Mouse (Mus musculus): ENCODE measurements at regions not wholly inside any gene's neighbourhood (a gene's known extent, or its start where the extent isn't known, plus 50 kb on each side); places are given as distances from the start of the nearest gene placed in this dataset.
"Not testable (repeated sequence)": the region's sequence is repeated elsewhere in the genome, so short reads cannot be mapped to it uniquely, and the experiment has no call there.

- no peaks in the 10 kb centered on the region for H3K27me3 ChIP-seq (replicated peaks)
- H3K4me2 ChIP-seq: no peak overlapping the region
- no peak overlapping the region for H3K9ac ChIP-seq
- 31% methylated on average over 4 of the region's 4 CpGs for WGBS
- no peak; the same call in 1 of the 2 replicates for ATAC-seq (ENCODE audit: extremely low read depth, insufficient number of reproducible peaks, low FRiP score, low TSS enrichment)
- no peaks in the 10 kb centered on the region for H3K9me3 ChIP-seq
- no peaks in the 10 kb centered on the region for H3K36me3 ChIP-seq
- H3K4me1 ChIP-seq: peaks cover 14% of the 10 kb centered on the region
- H3K4me3 ChIP-seq: no peak overlapping the region
- peak overlapping the region; percentile 53; the same call in 1 of the 2 replicates for H3K27ac ChIP-seq (replicated peaks)
These were observed 136.0 kb upstream of the Ttc29 start for GRCm38 (mm10) chr8:78077122-78077521.

DNA sequence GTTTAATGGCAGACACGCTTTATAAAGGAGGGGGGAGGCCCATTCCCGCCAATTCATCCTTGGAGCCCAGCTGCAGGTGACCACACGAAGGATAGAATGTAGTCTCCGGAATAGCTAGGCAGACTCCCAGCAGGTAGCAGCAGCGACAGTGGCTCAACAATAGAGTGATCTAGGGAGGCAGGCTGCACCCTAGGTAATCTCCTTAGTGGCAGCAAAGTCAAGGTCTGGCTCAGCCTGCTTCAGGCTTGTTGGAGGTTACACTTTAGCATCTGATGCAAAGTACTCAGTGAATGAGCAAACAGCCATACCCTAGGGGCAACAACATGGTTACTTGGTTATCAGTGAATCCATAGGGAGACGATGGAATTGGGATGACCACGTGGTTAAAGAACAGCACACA is 131.7 kb upstream of the Ttc29 start:
- not testable (repeated sequence) for H3K9me3 ChIP-seq; H3K9ac ChIP-seq; H3K4me2 ChIP-seq; ATAC-seq (ENCODE audit: extremely low read depth, insufficient number of reproducible peaks, low FRiP score, low TSS enrichment); H3K4me3 ChIP-seq; H3K27me3 ChIP-seq (replicated peaks); H3K27ac ChIP-seq (replicated peaks); H3K36me3 ChIP-seq
- 59% methylated on average over 7 of the region's 7 CpGs for WGBS
- peaks cover 14% of the 10 kb centered on the region for H3K4me1 ChIP-seq

GRCm38 (mm10) chr8:78083012-78083411 is 130.1 kb upstream of the Ttc29 start:
- Histone ChIP-seq H3K36me3 (no peaks in the 10 kb centered on the region), H3K27me3 (replicated peaks) (no peaks in the 10 kb centered on the region), H3K4me2 (no peak overlapping the region), H3K9me3 (no peaks in the 10 kb centered on the region), H3K27ac (replicated peaks) (no peak overlapping the region), H3K9ac (no peak overlapping the region), H3K4me1 (peaks cover 3% of the 10 kb centered on the region), H3K4me3 (no peak overlapping the region)
- no peak for ATAC-seq (ENCODE audit: extremely low read depth, insufficient number of reproducible peaks, low FRiP score, low TSS enrichment)
- 65% methylated on average over 2 of the region's 2 CpGs for WGBS

- Histone ChIP-seq H3K27ac (replicated peaks) (no peak overlapping the region), H3K4me3 (no peak overlapping the region), H3K27me3 (replicated peaks) (no peaks in the 10 kb centered on the region), H3K4me1 (0 out of 2 replicates have a peak, but pooled peaks cover 3% of the 10 kb centered on the region), H3K9me3 (no peaks in the 10 kb centered on the region), H3K9ac (no peak overlapping the region), H3K36me3 (no peaks in the 10 kb centered on the region), H3K4me2 (no peak overlapping the region)
- WGBS: 91% methylated on average over 3 of the region's 3 CpGs
- ATAC-seq (ENCODE audit: extremely low read depth, insufficient number of reproducible peaks, low FRiP score, low TSS enrichment): no peak
These were observed 126.7 kb upstream of the Ttc29 start for GRCm38 (mm10) chr8:78086361-78086760.

DNA sequence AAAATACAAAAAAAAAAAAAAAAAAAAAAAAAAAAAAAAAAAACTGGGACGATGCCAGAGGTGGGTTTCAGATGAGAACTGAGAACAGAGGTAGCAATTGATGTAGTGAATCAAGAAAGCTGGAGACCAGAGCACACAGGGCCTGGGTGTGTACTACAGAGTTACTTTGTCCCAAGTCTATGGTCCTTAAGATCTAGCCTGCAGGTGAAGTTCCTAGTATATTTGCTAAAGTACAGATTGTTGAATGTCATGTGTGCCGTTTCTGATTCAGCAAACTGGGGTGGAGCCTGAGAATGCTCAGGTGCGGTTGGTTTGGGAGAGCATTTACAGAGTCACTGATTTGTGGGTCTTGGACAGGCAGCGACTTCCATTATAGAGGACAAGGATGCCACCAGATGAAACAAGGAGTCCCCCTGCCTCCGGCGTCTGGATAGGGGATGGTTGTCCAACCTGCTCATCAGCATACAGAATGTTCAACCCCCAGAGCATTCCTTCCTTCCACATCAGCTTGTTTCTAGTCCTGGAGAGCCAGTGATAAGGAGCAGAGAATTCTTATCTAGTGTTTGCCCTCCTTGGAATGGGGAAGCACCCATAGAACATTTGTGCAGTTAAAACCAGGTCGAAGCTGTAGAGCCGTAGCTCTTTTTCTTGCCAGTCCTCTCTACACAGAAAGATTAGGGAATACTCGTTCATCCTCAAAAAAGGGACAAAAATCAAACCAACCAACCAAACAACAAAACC is 122.5 kb upstream of the Ttc29 start:
- no peaks in the 10 kb centered on the region for H3K36me3 ChIP-seq
- ATAC-seq (ENCODE audit: extremely low read depth, insufficient number of reproducible peaks, low FRiP score, low TSS enrichment): no peak
- 0 out of 2 replicates have a peak, but pooled peaks cover 3% of the 10 kb centered on the region for H3K4me1 ChIP-seq
- WGBS: 54% methylated on average over 9 of the region's 9 CpGs
- no peak overlapping the region for H3K4me3 ChIP-seq
- H3K27me3 ChIP-seq (replicated peaks): no peaks in the 10 kb centered on the region
- H3K27ac ChIP-seq (replicated peaks): no peak overlapping the region
- H3K4me2 ChIP-seq: no peak overlapping the region
- H3K9ac ChIP-seq: no peak overlapping the region
- no peaks in the 10 kb centered on the region for H3K9me3 ChIP-seq

- no peak for ATAC-seq (ENCODE audit: extremely low read depth, insufficient number of reproducible peaks, low FRiP score, low TSS enrichment)
- H3K36me3 ChIP-seq: no peaks in the 10 kb centered on the region
- H3K27me3 ChIP-seq (replicated peaks): no peaks in the 10 kb centered on the region
- H3K4me2 ChIP-seq: no peak overlapping the region
- H3K4me3 ChIP-seq: no peak overlapping the region
- 59% methylated on average over 5 of the region's 5 CpGs for WGBS
- no peaks in the 10 kb centered on the region for H3K9me3 ChIP-seq
- H3K9ac ChIP-seq: no peak overlapping the region
- no peak overlapping the region for H3K27ac ChIP-seq (replicated peaks)
- no peaks in the 10 kb centered on the region for H3K4me1 ChIP-seq
These were observed 116.7 kb upstream of the Ttc29 start for GRCm38 (mm10) chr8:78096383-78096782.

DNA sequence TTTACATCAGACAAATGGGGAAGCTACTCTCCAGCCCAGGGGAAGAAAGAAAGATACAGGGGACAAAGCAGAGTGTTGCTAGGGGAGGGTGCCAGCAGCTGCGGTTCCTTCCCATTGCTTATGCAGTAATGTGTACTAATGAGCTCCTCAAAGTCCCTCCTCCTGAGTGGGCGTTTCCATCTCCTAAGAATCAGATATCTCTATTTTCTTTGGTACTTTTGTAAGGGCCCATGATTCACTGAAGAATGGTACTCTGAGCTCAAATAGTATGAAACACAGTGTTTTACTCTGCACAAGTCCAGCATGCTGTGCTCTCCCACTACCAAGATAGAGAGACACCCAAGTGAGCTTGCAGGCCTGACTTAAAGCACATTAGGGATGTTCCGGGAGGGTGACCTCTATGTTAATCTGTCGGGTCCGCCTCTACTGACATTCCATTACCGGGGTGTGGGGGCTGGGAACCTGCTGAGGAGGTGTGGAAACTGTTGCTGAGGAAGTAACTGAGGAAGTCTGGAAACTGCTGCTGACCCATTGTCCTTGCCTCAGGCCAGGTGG is 114.8 kb upstream of the Ttc29 start:
- Histone ChIP-seq H3K4me1 (no peaks in the 10 kb centered on the region), H3K4me2 (no peak overlapping the region), H3K9ac (no peak overlapping the region), H3K36me3 (no peaks in the 10 kb centered on the region), H3K27me3 (replicated peaks) (no peaks in the 10 kb centered on the region), H3K4me3 (no peak overlapping the region), H3K27ac (replicated peaks) (no peak overlapping the region), H3K9me3 (no peaks in the 10 kb centered on the region)
- WGBS: 36% methylated on average over 6 of the region's 6 CpGs
- ATAC-seq (ENCODE audit: extremely low read depth, insufficient number of reproducible peaks, low FRiP score, low TSS enrichment): no peak

GRCm38 (mm10) chr8:78099091-78099490 is 114.0 kb upstream of the Ttc29 start:
- no peak overlapping the region for H3K9ac ChIP-seq
- H3K27ac ChIP-seq (replicated peaks): no peak overlapping the region
- no peaks in the 10 kb centered on the region for H3K36me3 ChIP-seq
- H3K27me3 ChIP-seq (replicated peaks): no peaks in the 10 kb centered on the region
- 87% methylated on average over 3 of the region's 3 CpGs for WGBS
- H3K4me1 ChIP-seq: no peaks in the 10 kb centered on the region
- H3K9me3 ChIP-seq: no peaks in the 10 kb centered on the region
- no peak overlapping the region for H3K4me2 ChIP-seq
- no peak overlapping the region for H3K4me3 ChIP-seq
- no peak for ATAC-seq (ENCODE audit: extremely low read depth, insufficient number of reproducible peaks, low FRiP score, low TSS enrichment)

DNA sequence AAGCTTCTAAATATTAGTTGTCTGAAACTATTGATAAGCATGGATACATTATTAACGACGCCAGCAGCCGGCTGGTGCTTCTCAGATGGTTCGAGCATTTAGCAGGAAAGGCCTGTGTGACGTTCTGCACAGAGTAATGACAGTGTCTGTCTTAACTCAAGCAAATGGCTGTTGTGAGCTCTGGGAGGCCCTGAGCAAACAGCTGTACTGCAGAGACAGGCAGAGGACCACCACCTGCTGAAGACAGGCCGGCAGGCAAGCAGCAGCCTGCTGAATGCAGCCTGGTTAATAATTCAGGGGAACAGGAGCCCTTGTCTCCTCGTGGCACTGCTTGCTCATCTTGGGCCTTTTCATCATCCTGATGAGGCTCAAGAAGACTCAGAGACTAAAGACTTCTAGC is 105.8 kb upstream of the Ttc29 start:
- no peak overlapping the region for H3K9ac ChIP-seq
- WGBS: 50% methylated on average over 7 of the region's 7 CpGs
- no peak overlapping the region for H3K4me2 ChIP-seq
- no peak for ATAC-seq (ENCODE audit: extremely low read depth, insufficient number of reproducible peaks, low FRiP score, low TSS enrichment)
- no peak overlapping the region for H3K4me3 ChIP-seq
- H3K9me3 ChIP-seq: no peaks in the 10 kb centered on the region
- H3K27ac ChIP-seq (replicated peaks): no peak overlapping the region
- H3K36me3 ChIP-seq: no peaks in the 10 kb centered on the region
- H3K4me1 ChIP-seq: no peaks in the 10 kb centered on the region
- no peaks in the 10 kb centered on the region for H3K27me3 ChIP-seq (replicated peaks)

DNA sequence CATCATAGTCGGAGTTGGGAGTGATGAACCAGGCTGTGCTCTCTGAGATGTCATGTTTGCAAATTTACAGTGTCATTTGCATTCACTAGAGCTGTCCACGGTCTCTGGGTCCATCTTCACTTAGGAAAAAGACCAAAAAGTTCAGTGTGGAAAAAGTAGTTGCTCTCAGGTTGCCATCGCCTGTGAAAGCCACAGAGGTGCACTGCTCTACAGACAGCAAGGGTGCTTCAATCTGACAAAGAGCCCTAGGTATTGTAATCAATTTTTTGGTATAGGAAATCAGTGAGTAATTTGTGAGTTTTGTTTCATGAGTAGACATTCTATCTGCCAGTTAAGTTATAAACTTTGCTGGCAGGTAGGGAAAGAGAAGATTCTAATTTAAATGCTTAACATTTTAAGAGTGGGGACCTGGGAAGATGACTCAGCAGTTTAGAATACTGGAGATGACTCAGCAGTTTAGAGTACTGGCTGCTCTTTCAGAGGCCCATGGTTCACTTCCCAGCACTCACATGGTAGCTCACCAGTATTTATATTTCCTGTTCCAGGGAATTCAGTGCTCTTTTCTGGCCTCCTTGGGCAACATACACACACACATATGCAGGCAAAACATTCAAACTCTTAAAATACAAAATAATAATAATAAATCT is 103.0 kb upstream of the Ttc29 start:
- 73% methylated on average over 3 of the region's 3 CpGs for WGBS
- no peak overlapping the region for H3K27ac ChIP-seq (replicated peaks)
- H3K4me1 ChIP-seq: no peaks in the 10 kb centered on the region
- H3K4me3 ChIP-seq: no peak overlapping the region
- no peaks in the 10 kb centered on the region for H3K36me3 ChIP-seq
- H3K9me3 ChIP-seq: no peaks in the 10 kb centered on the region
- H3K4me2 ChIP-seq: no peak overlapping the region
- H3K27me3 ChIP-seq (replicated peaks): no peaks in the 10 kb centered on the region
- no peak for ATAC-seq (ENCODE audit: extremely low read depth, insufficient number of reproducible peaks, low FRiP score, low TSS enrichment)
- H3K9ac ChIP-seq: no peak overlapping the region

DNA sequence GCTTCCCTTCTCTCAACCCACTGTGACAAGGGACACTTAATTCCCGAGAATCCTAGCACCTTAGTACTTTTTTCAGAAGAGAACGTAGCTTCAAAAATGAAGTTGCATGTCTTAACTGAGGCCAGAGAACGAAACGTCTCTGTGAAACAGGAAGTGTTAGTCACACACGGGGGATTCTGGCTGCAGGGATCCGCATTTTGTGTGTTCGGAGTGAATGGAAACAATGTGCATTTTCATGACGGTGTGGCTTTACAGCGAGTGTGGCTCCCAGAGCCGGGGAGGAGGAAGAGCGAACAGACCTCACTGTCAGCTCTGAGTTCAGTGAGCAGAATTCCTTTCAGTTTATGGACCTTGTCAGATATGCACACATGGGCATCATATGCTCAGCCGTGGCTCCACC is 100.0 kb upstream of the Ttc29 start:
- H3K9me3 ChIP-seq: no peaks in the 10 kb centered on the region
- H3K36me3 ChIP-seq: no peaks in the 10 kb centered on the region
- H3K27me3 ChIP-seq (replicated peaks): no peaks in the 10 kb centered on the region
- H3K9ac ChIP-seq: no peak overlapping the region
- no peak overlapping the region for H3K4me3 ChIP-seq
- no peak overlapping the region for H3K27ac ChIP-seq (replicated peaks)
- ATAC-seq (ENCODE audit: extremely low read depth, insufficient number of reproducible peaks, low FRiP score, low TSS enrichment): no peak
- H3K4me2 ChIP-seq: peak overlapping the region; percentile 34; the same call in 1 of the 2 replicates
- H3K4me1 ChIP-seq: no peaks in the 10 kb centered on the region
- WGBS: 45% methylated on average over 12 of the region's 12 CpGs

- no peak for ATAC-seq (ENCODE audit: extremely low read depth, insufficient number of reproducible peaks, low FRiP score, low TSS enrichment)
- Histone ChIP-seq H3K4me3 (no peak overlapping the region), H3K36me3 (no peaks in the 10 kb centered on the region), H3K4me2 (no peak overlapping the region), H3K9me3 (no peaks in the 10 kb centered on the region), H3K9ac (no peak overlapping the region), H3K27me3 (replicated peaks) (no peaks in the 10 kb centered on the region), H3K27ac (replicated peaks) (no peak overlapping the region), H3K4me1 (no peaks in the 10 kb centered on the region)
- WGBS: 43% methylated on average over 4 of the region's 4 CpGs
These were observed 98.6 kb upstream of the Ttc29 start for GRCm38 (mm10) chr8:78114512-78114911.

Data from heart, embryonic 13.5 days (tissue).